8 mouse cellular contexts compared by ENCODE assay signal in the genomic region with DNA sequence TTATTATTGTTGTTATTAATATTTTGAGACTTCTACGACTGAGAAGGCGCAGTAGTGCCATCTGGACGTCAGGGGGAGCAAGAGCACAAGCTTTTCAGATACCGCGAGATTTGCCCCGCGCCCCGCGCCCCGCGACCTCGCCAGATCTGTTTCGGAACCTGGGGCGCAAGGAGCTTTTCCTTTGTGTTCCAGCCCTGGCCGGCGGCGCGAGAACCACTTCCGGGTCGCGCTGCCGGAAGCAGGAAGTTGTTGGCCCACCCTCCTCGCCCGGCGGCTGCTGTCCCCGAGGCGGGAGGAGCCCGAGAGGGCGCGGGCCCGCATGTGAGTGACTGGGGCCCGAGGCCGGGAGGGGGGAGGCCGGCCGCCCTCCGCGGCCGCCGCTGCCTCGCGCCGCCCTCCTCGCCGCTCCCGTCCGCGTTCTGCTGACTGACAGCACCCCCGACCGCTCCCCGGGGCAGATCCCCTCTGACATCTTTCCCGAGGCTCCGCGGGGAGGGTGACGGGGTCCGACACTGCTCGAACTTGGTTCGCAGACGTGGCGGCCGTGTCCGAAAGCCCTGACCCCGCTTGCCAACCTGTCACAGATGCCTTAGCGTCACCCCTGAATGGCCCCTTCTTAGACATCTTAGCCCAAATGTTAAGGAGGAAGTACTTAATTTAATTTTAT. TPM values are rescaled to one million over a fixed set of nuclear protein-coding genes. Genes with fewer than 3 reads are reported as not detected.
DNase-seq lines count a peak whose midpoint lies in the region; ATAC-seq lines count a peak whose summit lies in the region.

A gene (plus strand): TSS at position 107 of the 667 bp plus-strand sequence.

- peak; percentile 94 for DNase-seq in T-cell, adult 2 months (ENCODE audit: low spot score)
- peak; percentile 95 to 98 for DNase-seq in cerebellum, postnatal 36 days
- DNase-seq in gastrocnemius, adult 18-20 months (ENCODE audit: low spot score), result peak; percentile 97
- peak; percentile 93 to 95 for DNase-seq in left cerebral cortex, adult 18-20 months (ENCODE audit: low spot score in 2 of 2)
- DNase-seq in right cerebral cortex, adult 18-20 months, result peak; percentile 96
- DNase-seq in urinary bladder, postnatal 10 days (ENCODE audit: low spot score), result peak; percentile 76

- H3K79me2 ChIP-seq in macrophage (ENCODE audit: inconsistent target), result peaks cover 47% of the 10 kb centered on the region

- under 1% methylated on average over 47 of the region's 63 CpGs for WGBS in hindbrain, embryonic 16.5 days
- under 1% methylated on average over 62 of the region's 63 CpGs for WGBS in macrophage (ENCODE audit: missing documents)

- H3K9ac ChIP-seq in hindbrain, embryonic 16.5 days (ENCODE audit: low read depth, low read length), result peak within 1 kb of the TSS; percentile 74

- no peaks in the 10 kb centered on the region for H3K9me3 ChIP-seq in hindbrain, embryonic 16.5 days (ENCODE audit: control insufficient read depth, low read length)

- H3K4me2 ChIP-seq in hindbrain, embryonic 16.5 days (ENCODE audit: low read length), result peak within 1 kb of the TSS; percentile 68

- H3K27me3 ChIP-seq in hindbrain, embryonic 16.5 days (replicated peaks; ENCODE audit: control insufficient read depth, insufficient read depth, low read length), result no peaks in the 10 kb centered on the region

- ATAC-seq in hindbrain, embryonic 16.5 days, result peak; percentile 93

- H3K4me3 ChIP-seq in hindbrain, embryonic 16.5 days (ENCODE audit: low read length), result peak within 1 kb of the TSS; percentile 56
- peak within 1 kb of the TSS; percentile 71 for H3K4me3 ChIP-seq in macrophage (ENCODE audit: inconsistent target)

- H3K27ac ChIP-seq in hindbrain, embryonic 16.5 days (ENCODE audit: low read depth, low read length), result peak within 1 kb of the TSS; percentile 76
- H3K27ac ChIP-seq in macrophage, result peak within 1 kb of the TSS; percentile 63

- peaks cover 21% of the 10 kb centered on the region for H3K4me1 ChIP-seq in hindbrain, embryonic 16.5 days (ENCODE audit: control insufficient read depth, insufficient read depth, low read depth, low read length)

- no peaks in the 10 kb centered on the region for H3K36me3 ChIP-seq in hindbrain, embryonic 16.5 days (ENCODE audit: control insufficient read depth, insufficient read depth, low read length)
- no peaks in the 10 kb centered on the region for H3K36me3 ChIP-seq in macrophage (ENCODE audit: inconsistent target)

RNA-seq across cellular contexts. Expression of the gene that starts here (rescaled TPM):
- 100 to 1,000 TPM; 119 to 125 TPM for total RNA-seq in gastrocnemius, adult 18-20 months (2021)
- polyA plus RNA-seq in hindbrain, embryonic 16.5 days (2015; fragmentation: Nextera tagmentation; extraction: Ambion mirVana), result 118 and 123 TPM in 2 replicates
- total RNA-seq in left cerebral cortex, adult 18-20 months (2021), result 100 to 1,000 TPM in 1 of 2 experiments, 10 to 100 TPM in 1; 95.0 to 100 TPM
- total RNA-seq in macrophage (2018; cell fraction: chromatin; rRNA removed), result 10 to 100 TPM; 15.1 to 78.1 (median 48.7) TPM
- total RNA-seq in macrophage (2018; cell fraction: cytosol; rRNA removed), result 100 to 1,000 TPM in 23 of 26 experiments, 10 to 100 TPM in 3; 92.9 to 134 (median 118) TPM
- 10 to 100 TPM; 36.8 to 89.3 (median 56.1) TPM for total RNA-seq in macrophage (2018; cell fraction: nucleus; rRNA removed)
- 108 to 138 TPM (median 122 TPM) in 3 replicates for polyA plus RNA-seq in macrophage (2018)

Comparison
In these comparisons a context has a peak if more than half of its experiments do, and no peak if none do; other contexts are left out.
1. Peak in every context shown above with its lines: DNase-seq, ATAC-seq, H3K4me3 ChIP-seq and H3K27ac ChIP-seq.